Mouse (Mus musculus): ENCODE measurements at regions not wholly inside any gene's neighbourhood (a gene's known extent, or its start where the extent isn't known, plus 50 kb on each side); places are given as distances from the start of the nearest gene placed in this dataset.

- DNase-seq (ENCODE audit: low read depth), result no peak
Observed at GRCm38 (mm10) chr1:154080505-154081380, 120.2 kb upstream of the Zfp648 start.

GRCm38 (mm10) chr1:154086145-154086544 is 114.8 kb upstream of the Zfp648 start:
- no peak for DNase-seq (ENCODE audit: low read depth)

- no peak for DNase-seq (ENCODE audit: low read depth)
Observed at GRCm38 (mm10) chr1:154089815-154090214, 111.2 kb upstream of the Zfp648 start.

- DNase-seq (ENCODE audit: low read depth), result no peak
Observed at GRCm38 (mm10) chr1:154090521-154091490, 110.2 kb upstream of the Zfp648 start.

GRCm38 (mm10) chr1:154093549-154093948 is 107.4 kb upstream of the Zfp648 start:
- no peak for DNase-seq (ENCODE audit: low read depth)

- DNase-seq (ENCODE audit: low read depth), result no peak
Observed at GRCm38 (mm10) chr1:154094357-154094756, 106.6 kb upstream of the Zfp648 start.

- no peak for DNase-seq (ENCODE audit: low read depth)
Observed at GRCm38 (mm10) chr1:154096113-154096512, 104.9 kb upstream of the Zfp648 start.

- no peak for DNase-seq (ENCODE audit: low read depth)
Observed at GRCm38 (mm10) chr1:154096911-154097310, 104.1 kb upstream of the Zfp648 start.

- DNase-seq (ENCODE audit: low read depth), result no peak
Observed at GRCm38 (mm10) chr1:154097656-154098055, 103.3 kb upstream of the Zfp648 start.

- DNase-seq (ENCODE audit: low read depth), result no peak
Observed at GRCm38 (mm10) chr1:154100556-154100955, 100.4 kb upstream of the Zfp648 start.

- no peak for DNase-seq (ENCODE audit: low read depth)
Observed at GRCm38 (mm10) chr1:154101433-154101832, 99.6 kb upstream of the Zfp648 start.

GRCm38 (mm10) chr1:154102191-154102590 is 98.8 kb upstream of the Zfp648 start:
- no peak for DNase-seq (ENCODE audit: low read depth)

GRCm38 (mm10) chr1:154102871-154103596 is 98.0 kb upstream of the Zfp648 start:
- DNase-seq (ENCODE audit: low read depth), result no peak

- DNase-seq (ENCODE audit: low read depth), result no peak
Observed at GRCm38 (mm10) chr1:154103597-154103923, 97.4 kb upstream of the Zfp648 start.

- no peak for DNase-seq (ENCODE audit: low read depth)
Observed at GRCm38 (mm10) chr1:154104006-154104600, 96.9 kb upstream of the Zfp648 start.

GRCm38 (mm10) chr1:154104779-154105178 is 96.2 kb upstream of the Zfp648 start:
- no peak for DNase-seq (ENCODE audit: low read depth)

- no peak for DNase-seq (ENCODE audit: low read depth)
Observed at GRCm38 (mm10) chr1:154112500-154112899, 88.5 kb upstream of the Zfp648 start.

- DNase-seq (ENCODE audit: low read depth), result no peak
Observed at GRCm38 (mm10) chr1:154113291-154114050, 87.5 kb upstream of the Zfp648 start.

GRCm38 (mm10) chr1:154116188-154116710 is 84.7 kb upstream of the Zfp648 start:
- no peak for DNase-seq (ENCODE audit: low read depth)

GRCm38 (mm10) chr1:154117346-154117687 is 83.7 kb upstream of the Zfp648 start:
- no peak for DNase-seq (ENCODE audit: low read depth)

Data from NIH3T3 (cell line).